Mouse (Mus musculus): ENCODE results near the gene Rnaseh2a.

DNA sequence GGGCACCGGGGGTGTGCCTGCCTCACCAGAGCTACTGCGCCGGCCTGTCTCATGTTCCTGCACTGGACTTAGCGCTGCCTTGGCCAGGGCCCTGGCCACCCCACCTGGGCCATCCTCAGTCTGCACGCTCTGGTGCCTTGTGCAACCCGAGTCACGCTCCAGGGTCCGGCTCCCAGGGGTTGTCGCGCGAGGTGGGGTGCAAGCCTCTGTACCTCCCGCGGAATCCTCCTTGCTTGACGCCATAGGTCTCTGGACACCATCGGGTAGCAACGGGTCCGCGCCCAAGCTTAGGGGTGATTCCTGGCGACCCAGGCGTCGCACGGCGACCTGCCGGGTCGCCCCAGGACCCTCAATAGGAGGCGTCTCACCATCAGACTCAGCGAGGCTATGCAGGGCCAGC lies 57.2 kb downstream of the Rnaseh2a start:
- no peak for TF ChIP-seq EP300 (IDR thresholded peaks at IDR 0.05; ENCODE audit: low read depth)
- no peak for TF ChIP-seq CTCF (IDR thresholded peaks at IDR 0.05; ENCODE audit: low read depth)

Data from liver, postnatal 0 days (tissue).